Mouse (Mus musculus) liver, postnatal 0 days (tissue): Measurements from ENCODE around the gene Steap3. TPM values are rescaled to one million over a fixed set of nuclear protein-coding genes. Genes with fewer than 3 reads are reported as not detected.

Source experiments
- ATAC-seq: fragments of 200-750 bp; cut with Nextera tagmentation; 2 replicates; pipeline ENCODE4 v1.8.0; 2017; ENCODE audit warnings: mild to moderate bottlenecking, moderate library complexity
- DNase-seq: peaks from one replicate; pipeline ENCODE4 v3.0.0-alpha.2; 2016
- H3K27ac ChIP-seq: fragments of 300-500 bp; sonication (generic); 2 replicates; pipeline ENCODE4 v1.5.1; 2014; ENCODE audit warnings: antibody characterized with exemption, moderate library complexity, mild to moderate bottlenecking, low read depth
- H3K27me3 ChIP-seq: fragments of 300-500 bp; sonication (generic); 2 replicates; pipeline ENCODE4 v1.6.1; 2014; ENCODE audit warnings: low read length, control low read depth, mixed read lengths; ENCODE audit not compliant: insufficient read depth
- H3K36me3 ChIP-seq: fragments of 300-500 bp; sonication (generic); replicated peaks from 2 replicates; pipeline ENCODE4 v1.6.1; 2014; ENCODE audit warnings: mild to moderate bottlenecking, control low read depth, low read length, moderate library complexity, mixed read lengths; ENCODE audit not compliant: insufficient read depth
- H3K4me1 ChIP-seq: fragments of 300-500 bp; sonication (generic); 2 replicates; pipeline ENCODE4 v1.6.1; 2014; ENCODE audit warnings: antibody characterized with exemption, mild to moderate bottlenecking, control low read depth; ENCODE audit not compliant: insufficient read depth
- H3K4me2 ChIP-seq: fragments of 300-500 bp; sonication (generic); 2 replicates; pipeline ENCODE4 v1.6.1; 2014; ENCODE audit warnings: low read depth, mild to moderate bottlenecking, low read length, moderate library complexity, mixed read lengths
- H3K4me3 ChIP-seq: fragments of 300-500 bp; sonication (generic); 2 replicates; pipeline ENCODE4 v1.5.1; 2014; ENCODE audit warnings: low read depth, low read length
- H3K9ac ChIP-seq: fragments of 300-500 bp; sonication (generic); replicated peaks from 2 replicates; pipeline ENCODE4 v1.6.1; 2014; ENCODE audit warnings: mild to moderate bottlenecking, moderate library complexity
- H3K9me3 ChIP-seq: fragments of 300-500 bp; sonication (generic); 2 replicates; pipeline ENCODE4 v1.6.1; 2016; ENCODE audit warnings: mild to moderate bottlenecking, control low read depth, low read length, mixed read lengths
- CTCF ChIP-seq: sonication (generic); IDR thresholded peaks from 2 replicates; pipeline ENCODE4 v1.5.1; 2016; ENCODE audit warnings: antibody characterized with exemption, low read depth
- EP300 ChIP-seq: IDR thresholded peaks from 2 replicates; pipeline ENCODE4 v1.6.1; 2016; ENCODE audit warnings: antibody characterized with exemption, low read depth, mild to moderate bottlenecking
- WGBS: fragments of 180-500 bp; shearing (Covaris S2); extraction: QIAGEN DNeasy Blood & Tissue Kit; methylation state at CpG from one replicate; pipeline ENCODE4 v1.1.7; 2014; ENCODE audit not compliant: insufficient replicate concordance; 5-methylcytosine and 5-hydroxymethylcytosine counted together
- polyA plus RNA-seq: library from polyadenylated mRNA; unstranded; fragments of >200 nt; fragmentation: Nextera tagmentation; extraction: Ambion mirVana; gene quantifications from 2 replicates; pipeline ENCODE4 v1.2.1, GENCODE M21; 2015

Steap3 gene
- polyA plus RNA-seq, 1 experiment from 2014 or later: 27.2 TPM

GRCm38 (mm10) chr1:120192321-120192720, 80.2 kb downstream of the Steap3 start:
- WGBS: 64% methylated on average over 6 of the region's 6 CpGs
- TF ChIP-seq CTCF (no peak), EP300 (no peak)

GRCm38 (mm10) chr1:120190946-120191345, 81.6 kb downstream of the Steap3 start:
- Histone ChIP-seq H3K9ac (no peak overlapping the region), H3K9me3 (no peaks in the 10 kb centered on the region), H3K4me2 (no peak overlapping the region), H3K27me3 (no peaks in the 10 kb centered on the region), H3K36me3 (no peaks in the 10 kb centered on the region), H3K4me1 (no peaks in the 10 kb centered on the region), H3K27ac (no peak overlapping the region), H3K4me3 (no peak overlapping the region)
- ATAC-seq (no peak), DNase-seq (no peak)
- TF ChIP-seq EP300: no peak
- 75% methylated on average over 6 of the region's 6 CpGs for WGBS

More at GRCm38 (mm10) chr1:120192321-120192720, 80.2 kb downstream of the Steap3 start:
- H3K27me3 ChIP-seq: no peaks in the 10 kb centered on the region
- DNase-seq: no peak
- no peak overlapping the region for H3K4me2 ChIP-seq
- H3K36me3 ChIP-seq: no peaks in the 10 kb centered on the region
- ATAC-seq: no peak
- H3K27ac ChIP-seq: no peak overlapping the region
- H3K9ac ChIP-seq: no peak overlapping the region
- no peaks in the 10 kb centered on the region for H3K4me1 ChIP-seq
- H3K9me3 ChIP-seq: no peaks in the 10 kb centered on the region
- no peak overlapping the region for H3K4me3 ChIP-seq

DNA sequence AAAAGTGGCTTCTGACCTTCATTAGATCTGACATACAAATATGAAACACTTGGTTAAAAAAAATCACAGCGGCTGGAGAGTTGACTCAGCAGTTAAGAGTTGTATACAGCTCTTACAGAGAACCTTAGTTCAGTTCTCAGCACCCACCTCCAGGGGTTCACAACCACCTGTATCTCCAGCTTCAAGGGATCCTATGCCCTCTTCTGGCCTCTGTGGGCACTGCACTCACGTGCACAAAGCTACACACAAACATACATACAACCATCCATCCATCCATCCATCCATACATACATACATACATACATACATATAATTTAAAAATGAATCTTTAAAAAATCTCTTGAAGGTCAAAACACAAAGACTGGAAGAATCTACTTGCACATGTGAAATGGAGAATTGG, 82.2 kb downstream of the Steap3 start:
- WGBS: 74% methylated on average over 2 of the region's 2 CpGs
- Histone ChIP-seq H3K9ac (no peak overlapping the region), H3K9me3 (no peaks in the 10 kb centered on the region), H3K27ac (no peak overlapping the region), H3K4me2 (no peak overlapping the region), H3K36me3 (no peaks in the 10 kb centered on the region), H3K27me3 (no peaks in the 10 kb centered on the region), H3K4me3 (no peak overlapping the region), H3K4me1 (no peaks in the 10 kb centered on the region)
- TF ChIP-seq EP300 (no peak), CTCF (no peak)
- ATAC-seq (no peak), DNase-seq (no peak)

DNA sequence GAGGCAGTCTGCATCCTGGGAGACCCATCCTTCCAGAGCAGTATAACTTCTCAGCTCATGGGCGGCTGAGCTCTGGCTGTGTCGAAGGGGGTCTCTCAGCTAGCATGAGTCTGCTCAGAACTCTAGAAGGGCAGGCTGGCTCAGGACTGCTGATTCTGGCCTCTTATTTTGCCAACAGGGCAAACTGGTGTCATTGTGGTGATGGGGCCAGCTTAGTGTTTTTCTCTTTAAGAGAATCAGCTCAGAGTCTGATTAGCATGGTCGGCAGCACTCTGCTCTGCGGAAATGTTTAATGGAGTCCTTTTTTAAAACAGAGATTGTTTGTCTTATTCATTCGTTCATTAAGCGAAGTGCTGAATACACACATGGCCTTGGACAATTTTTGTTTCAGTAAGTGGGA, 83.3 kb downstream of the Steap3 start:
- TF ChIP-seq EP300: no peak
- no peak for TF ChIP-seq CTCF
- Histone ChIP-seq H3K36me3 (no peaks in the 10 kb centered on the region), H3K27me3 (no peaks in the 10 kb centered on the region), H3K4me1 (no peaks in the 10 kb centered on the region), H3K4me2 (no peak overlapping the region), H3K9ac (no peak overlapping the region), H3K9me3 (no peaks in the 10 kb centered on the region), H3K4me3 (no peak overlapping the region), H3K27ac (no peak overlapping the region)
- WGBS: 89% methylated on average over 6 of the region's 6 CpGs
- DNase-seq (no peak), ATAC-seq (no peak)

GRCm38 (mm10) chr1:120187059-120187458, 85.4 kb downstream of the Steap3 start:
- H3K27me3 ChIP-seq: no peaks in the 10 kb centered on the region
- H3K4me3 ChIP-seq: no peak overlapping the region
- ATAC-seq (no peak), DNase-seq (no peak)
- H3K36me3 ChIP-seq: no peaks in the 10 kb centered on the region
- H3K9me3 ChIP-seq: no peaks in the 10 kb centered on the region
- H3K9ac ChIP-seq: no peak overlapping the region
- H3K4me2 ChIP-seq: no peak overlapping the region
- 77% methylated on average over 7 of the region's 7 CpGs for WGBS
- H3K27ac ChIP-seq: no peak overlapping the region
- TF ChIP-seq EP300 (no peak), CTCF (no peak)
- H3K4me1 ChIP-seq: no peaks in the 10 kb centered on the region

- TF ChIP-seq EP300 (no peak), CTCF (no peak)
- Histone ChIP-seq H3K4me2 (no peak overlapping the region), H3K4me3 (no peak overlapping the region), H3K4me1 (no peaks in the 10 kb centered on the region), H3K36me3 (no peaks in the 10 kb centered on the region), H3K27ac (no peak overlapping the region), H3K9me3 (no peaks in the 10 kb centered on the region), H3K27me3 (no peaks in the 10 kb centered on the region), H3K9ac (no peak overlapping the region)
- 74% methylated on average over 9 of the region's 9 CpGs for WGBS
- DNase-seq (no peak), ATAC-seq (no peak)
Measured at GRCm38 (mm10) chr1:120186655-120187054, 85.8 kb downstream of the Steap3 start.

DNA sequence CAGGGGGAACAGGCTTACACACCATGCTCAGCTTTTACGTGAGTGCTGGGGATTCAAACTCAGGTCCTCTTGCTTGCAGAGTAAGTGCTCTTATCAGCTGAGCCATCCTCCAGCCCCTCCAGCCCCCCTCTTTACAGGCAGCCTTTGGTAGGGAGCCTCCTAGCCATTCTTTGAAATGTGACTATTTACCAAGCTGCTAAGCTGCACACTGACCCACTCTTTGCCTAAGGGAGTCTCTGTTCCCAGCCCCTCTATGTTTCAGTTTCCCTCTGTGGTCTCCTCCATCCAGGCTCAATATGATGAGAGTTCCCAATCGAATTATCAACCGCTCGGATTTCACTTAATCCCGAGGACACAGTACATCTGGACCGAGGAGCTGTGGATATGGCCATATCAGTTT, 86.3 kb downstream of the Steap3 start:
- Histone ChIP-seq H3K36me3 (no peaks in the 10 kb centered on the region), H3K9me3 (no peaks in the 10 kb centered on the region), H3K4me3 (no peak overlapping the region), H3K27me3 (no peaks in the 10 kb centered on the region), H3K9ac (no peak overlapping the region), H3K4me2 (no peak overlapping the region), H3K27ac (no peak overlapping the region), H3K4me1 (no peaks in the 10 kb centered on the region)
- ATAC-seq: no peak
- WGBS: 66% methylated on average over 6 of the region's 6 CpGs
- TF ChIP-seq CTCF: no peak
- no peak for TF ChIP-seq EP300
- no peak for DNase-seq
